Mouse (Mus musculus) layer of hippocampus, postnatal 25 days (tissue): ENCODE data around the gene Ddah1. TPM values are rescaled to one million over a fixed set of nuclear protein-coding genes. Genes with fewer than 3 reads are reported as not detected.
A peak's percentile ranks its signal among the peaks of the same experiment; 100 is the strongest.
"Not testable (repeated sequence)": the region's sequence is repeated elsewhere in the genome, so short reads cannot be mapped to it uniquely, and the experiment has no call there.

ENCODE experiments used
- DNase-seq, 2 experiments: peaks; one replicate each; pipeline ENCODE4 v3.0.0; 2022; ENCODE audit warnings: mixed read lengths in 2 of 2, low spot score in 1 of 2; ENCODE audit errors: extremely low spot score in 1 of 2
- total RNA-seq, 2 experiments: library from RNA; stranded (reverse); gene quantifications; 2 replicates each; pipeline ENCODE4 v1.2.3; 2021

The Ddah1 gene
- total RNA-seq, 2 experiments from 2014 or later, result 51.2 to 54.6 TPM

DNA sequence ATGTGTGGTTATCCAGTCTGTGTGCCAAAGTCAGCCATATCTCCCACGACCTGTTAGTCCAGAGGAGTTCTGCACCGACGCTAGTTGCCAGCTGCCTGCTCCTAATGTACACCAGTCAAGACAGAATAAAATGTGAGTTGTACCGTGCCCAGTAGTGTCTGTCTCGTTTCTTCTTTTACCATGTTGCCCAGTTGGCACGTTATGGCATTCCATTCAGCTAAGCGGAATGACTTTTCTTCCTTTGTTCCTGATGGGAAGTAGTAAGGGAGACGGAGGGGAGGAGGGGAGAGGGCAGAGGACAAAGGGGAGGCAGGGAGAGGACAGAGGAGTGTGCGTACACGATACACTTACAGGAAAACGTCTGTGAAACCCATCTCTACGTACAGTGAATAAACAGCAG, 135.7 kb downstream of the Ddah1 start:
- no peak for DNase-seq

DNA sequence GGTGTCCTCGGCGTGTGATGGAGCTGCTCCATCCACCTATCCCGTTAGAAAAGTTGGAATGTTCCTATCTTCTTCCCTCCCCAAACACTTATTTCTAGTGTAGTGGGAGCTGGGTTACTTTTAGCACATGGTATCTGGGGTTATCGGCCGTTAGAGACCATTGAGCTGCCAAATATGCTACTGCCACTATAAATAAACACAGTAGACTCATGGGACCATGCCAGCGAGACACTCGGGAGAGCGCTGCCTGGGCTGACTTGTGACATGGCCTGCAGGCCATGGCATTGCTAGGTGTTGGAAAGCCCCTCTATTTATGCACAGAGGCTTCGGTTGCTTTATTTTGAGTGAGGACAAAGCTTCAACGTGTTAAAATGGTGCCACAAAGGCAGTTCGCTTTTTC, 139.3 kb downstream of the Ddah1 start:
- no peak for DNase-seq

DNA sequence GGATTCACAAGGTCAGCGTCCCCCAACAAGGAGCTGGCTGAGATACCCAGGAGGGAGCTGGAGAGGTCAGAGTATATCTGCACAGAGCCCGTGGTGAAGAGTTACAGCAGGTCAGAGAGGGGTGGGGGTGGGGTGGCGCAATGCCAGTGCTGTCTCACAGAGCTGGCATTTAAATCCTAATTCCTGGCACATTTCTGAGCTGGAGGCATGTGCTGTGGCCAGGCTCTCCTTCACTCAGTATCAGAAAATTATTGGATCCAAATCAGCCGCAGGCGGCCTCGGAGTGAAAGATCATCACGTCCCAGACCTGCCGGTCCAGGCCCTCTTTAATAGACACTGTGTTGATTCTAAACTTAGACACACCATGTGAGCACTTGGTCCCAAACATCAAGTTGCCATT, 141.4 kb downstream of the Ddah1 start:
- no peak for DNase-seq

DNA sequence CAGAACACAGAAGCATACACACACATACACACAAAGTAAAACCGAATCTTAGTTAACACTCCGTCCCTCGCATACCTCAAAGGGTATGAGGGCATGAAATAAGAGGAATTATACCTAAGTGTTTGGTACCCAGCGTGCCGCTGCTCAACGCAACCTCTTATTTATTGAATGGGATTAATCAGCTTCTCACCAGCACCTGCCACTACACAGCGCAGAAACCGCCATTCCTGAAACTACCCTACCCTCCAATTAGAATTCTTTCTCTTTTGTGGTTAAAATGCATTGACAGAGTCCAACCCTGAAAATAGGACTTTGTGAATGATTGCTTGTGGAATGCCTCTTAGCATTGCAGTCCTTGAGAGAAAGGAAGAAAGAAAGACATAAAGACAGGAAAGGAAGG, 145.1 kb downstream of the Ddah1 start:
- no peak for DNase-seq

DNA sequence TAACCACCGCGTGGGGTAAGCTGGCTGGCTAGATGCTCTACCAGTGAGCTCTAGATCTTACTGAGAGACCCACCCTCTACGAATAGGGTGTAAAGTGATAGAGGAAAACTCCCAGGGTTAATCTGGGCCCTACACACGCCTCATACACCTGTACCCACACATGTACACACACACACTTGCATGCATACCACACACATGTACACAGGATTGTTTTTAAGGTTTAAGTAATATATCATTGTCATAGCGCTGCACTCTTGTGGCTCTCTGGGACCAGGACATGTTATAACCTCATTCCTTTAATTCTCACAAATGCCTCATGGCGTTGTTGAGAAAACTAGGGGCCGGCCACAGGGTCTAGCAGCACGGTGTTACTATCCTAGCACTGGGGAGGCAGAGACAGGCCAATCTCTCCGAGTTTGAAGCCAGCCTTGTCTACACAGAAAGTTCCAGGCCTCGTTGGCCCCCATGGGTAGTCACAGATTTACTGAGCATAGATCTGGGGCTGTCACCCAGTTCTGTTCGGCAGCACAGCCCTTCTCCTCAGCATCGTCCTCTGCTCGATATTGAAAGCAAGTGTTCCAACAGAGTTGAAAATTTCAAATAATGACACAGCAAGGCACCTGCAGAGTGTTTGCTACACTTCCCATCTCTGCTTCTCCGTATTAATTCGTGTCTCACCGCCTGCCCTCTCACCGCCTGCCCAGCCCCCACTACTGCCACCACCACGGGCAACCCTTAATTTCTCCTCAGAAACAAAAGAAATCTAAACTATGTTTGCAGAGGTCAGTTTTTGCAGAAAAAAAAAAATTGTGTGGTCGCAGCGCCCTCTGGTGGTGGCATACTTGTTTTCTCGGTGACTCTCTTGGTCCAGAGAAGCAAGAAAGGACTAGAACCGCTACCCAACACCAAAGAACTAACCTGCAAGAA, 146.6 kb downstream of the Ddah1 start:
- peak; percentile 70 to 88 for DNase-seq

DNA sequence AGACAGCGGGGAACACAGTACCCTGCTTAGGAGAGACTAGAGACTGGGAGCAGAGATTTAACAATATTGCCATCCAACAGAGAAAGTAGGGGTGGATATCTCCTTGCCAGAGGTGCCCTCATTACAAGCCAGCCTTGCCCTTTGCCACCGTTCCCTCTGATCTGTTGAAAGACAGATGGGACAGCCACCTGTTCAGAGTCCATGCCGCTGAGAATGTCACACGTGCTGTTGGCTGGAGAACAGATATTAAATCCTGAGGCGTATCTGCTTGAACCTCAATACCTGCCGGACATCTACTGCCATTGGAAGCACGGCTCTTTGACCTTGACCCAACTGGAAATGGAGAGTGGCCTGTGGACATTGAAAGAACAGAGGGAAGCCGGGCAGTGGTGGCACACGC, 148.1 kb downstream of the Ddah1 start:
- no peak for DNase-seq

DNA sequence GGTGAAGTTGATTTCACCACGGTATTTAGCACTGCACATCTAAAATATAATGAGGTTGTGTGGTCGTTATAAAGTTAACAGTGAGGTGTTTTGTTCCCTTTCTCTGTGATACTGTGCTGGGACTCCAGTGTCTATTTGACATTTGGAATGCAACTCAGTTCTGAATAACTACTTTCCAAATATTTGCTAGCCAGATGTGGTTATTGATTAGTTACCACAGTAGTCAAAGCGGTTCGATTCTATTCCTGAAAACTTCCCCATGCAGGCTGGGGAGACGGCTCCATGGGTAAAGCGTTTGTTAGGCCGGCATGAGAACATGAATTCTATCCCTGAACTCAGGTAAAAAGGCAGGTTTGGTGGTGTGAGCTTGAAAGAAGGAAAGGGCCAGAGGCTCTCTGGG, 154.0 kb downstream of the Ddah1 start:
- DNase-seq, result no peak

DNA sequence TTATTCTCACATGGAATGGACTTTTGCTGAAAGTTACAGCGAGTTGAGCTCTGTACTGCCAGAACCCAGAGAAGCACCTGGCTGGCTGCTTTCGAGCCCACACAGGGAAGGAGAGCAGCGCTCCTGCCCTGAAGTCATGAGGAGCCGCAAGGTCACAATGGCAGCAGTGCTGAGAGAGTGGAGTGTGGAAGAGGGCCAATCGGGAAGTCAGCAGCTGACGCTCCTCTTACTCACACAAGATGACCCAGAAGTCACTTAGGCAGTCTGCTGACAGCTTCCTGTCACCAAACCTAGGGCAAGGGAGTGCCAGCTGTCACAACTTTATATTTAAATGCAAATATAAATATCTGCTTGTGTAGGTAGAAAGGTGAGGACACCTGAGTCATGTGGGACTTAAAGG, 154.8 kb downstream of the Ddah1 start:
- DNase-seq, result no peak

DNA sequence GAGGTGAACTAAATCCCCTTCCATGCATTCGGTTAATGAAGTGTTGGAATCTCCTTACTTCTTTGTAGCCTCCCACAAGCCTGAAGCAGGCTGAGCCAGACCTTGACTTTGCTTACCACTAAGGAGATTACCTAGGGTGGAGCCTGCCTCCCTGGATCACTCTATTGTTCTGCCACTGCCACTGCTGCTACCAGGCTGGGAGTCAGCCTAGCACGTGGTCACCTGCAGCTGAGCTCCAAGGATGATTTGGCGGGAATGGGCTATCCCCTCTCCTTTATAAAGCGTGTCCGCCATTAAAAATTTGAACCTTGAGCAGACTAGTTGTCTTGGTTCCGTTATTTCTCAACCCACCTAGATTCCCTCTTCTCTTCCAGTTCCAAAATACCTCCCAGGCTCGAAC, 155.5 kb downstream of the Ddah1 start:
- DNase-seq, result not testable (repeated sequence)

DNA sequence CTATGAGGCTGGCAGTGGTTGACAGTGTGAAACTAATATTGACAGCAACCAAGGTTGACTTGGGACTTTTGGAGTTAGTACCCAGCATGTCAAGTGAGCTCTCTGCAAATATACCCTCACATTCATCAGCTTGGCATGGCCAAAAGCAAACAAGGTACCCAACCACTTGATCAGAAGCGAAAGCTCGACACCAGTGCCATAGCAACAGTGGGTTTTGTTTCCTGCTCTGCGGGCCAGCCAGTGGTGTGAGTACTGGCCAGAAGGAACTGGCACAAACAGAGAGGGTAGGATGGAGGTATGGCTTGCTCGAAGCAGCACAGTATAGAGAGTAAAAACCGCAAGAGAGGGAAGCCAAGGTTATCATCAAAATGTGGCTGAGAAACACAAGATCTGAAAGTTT, 157.9 kb downstream of the Ddah1 start:
- DNase-seq, result no peak

DNA sequence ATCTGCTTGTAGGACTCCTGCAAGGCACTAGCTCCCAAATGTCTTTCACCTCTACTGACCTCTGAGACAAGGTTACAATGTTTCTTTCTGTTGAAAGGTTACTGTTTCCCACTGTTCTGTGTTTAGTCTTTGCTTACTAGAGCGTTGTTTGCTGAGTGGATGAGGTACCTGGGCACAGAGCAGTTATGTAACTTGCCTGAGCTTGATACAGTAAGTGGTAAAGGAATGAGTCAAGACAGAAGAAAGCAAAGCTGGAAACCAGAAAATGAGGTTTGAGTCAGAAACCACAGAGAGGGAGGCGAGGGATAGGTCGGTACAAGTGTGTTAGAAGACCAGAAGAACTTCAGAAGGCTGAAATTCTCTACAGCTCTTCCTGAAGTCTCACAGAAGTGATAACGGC, 158.4 kb downstream of the Ddah1 start:
- no peak for DNase-seq

DNA sequence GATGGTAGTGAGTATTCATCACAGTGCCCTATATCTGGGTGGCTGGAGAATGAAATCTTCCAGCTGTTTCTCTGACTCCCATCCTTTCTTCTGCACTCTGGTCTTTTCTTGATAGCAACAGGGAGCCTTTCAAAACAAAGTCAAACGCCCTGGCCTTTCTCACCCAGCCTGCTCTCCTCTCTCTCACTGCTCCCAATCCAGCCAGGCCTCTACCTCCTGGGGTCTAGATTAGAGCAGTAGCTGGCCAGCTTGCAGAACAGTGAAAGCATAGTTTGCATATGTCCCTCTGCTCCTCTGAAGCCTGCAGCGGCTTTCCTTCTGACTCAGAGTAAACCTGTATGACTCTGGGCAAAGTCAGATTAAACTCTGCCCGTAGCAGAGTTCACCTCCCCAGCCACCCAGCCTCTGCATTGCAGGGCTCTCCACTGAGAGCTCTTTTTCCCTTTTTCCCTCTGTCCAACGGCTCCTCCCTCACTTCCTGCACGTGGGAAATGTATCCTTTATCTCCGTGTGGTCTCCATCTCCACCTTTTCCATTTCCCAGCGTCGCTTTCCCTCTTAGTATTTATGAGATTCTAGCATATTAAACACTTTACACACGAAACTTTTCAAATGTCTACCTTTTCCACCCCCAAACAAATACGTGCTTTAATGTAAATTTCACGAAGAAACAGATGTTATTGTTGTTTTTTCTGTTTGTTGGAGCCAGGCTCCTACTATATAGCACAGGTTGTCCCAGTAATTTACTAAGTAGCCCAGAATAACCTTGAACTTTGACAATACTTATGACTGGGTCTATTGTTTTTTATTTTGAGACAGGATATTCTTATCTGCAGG, 163.8 kb downstream of the Ddah1 start, which contains the start of gene Bcl10:
Gene Bcl10, plus strand, starts transcription at position 786 of the 836 bp plus-strand sequence.
- no peak for DNase-seq

DNA sequence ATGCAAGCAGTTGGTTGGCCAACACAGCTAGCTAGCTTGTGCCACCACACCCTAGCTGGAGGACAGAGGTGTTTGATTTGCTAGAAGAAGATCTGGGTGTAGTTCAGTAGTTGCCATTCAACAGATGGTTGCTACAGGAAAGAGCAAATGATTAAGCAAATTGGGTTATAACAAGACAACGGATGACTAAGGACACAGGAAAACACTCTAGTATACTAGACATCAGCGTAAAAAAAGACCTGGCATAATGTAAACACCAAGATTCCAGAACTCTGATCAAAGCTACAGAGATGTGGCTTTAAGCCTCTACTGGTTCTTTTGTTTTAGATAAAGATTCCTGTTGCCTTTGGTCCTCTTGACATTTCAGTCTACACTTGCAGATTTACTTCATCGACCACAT, 164.5 kb downstream of the Ddah1 start:
- no peak for DNase-seq

DNA sequence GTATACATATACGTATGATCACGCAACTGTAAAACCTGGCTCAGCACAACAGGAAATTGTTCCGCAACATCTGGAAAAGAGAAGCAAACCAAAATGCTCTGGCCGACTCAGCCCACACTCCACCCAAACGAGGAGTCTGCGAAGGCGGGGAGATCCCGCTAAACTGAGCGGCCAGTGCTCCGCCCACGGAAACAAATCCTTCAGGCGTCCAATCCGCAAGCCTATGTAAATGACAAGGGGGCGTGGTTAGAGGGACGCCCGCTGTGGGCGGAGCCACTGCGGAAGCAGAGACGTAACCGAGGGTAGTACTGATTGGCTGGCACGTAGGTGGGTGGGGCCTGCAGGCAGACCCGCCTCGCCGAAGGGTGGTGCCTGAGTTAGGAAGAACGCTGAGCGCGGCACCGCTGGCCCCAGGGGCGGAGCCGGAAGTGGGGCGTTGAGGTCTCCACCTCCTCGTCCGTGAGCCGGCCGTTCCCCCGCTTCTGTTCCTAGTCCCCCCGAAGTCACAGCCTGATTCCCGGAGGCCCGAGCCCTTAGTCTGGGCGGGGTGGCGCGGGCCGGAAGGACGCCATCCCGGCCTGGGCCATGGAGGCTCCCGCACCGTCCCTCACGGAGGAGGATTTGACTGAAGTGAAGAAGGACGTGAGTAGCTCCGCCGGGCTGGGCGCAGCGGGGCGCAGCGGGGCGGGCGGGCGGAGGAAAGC, 165.6 kb downstream of the Ddah1 start:
- peak; percentile 87 to 96 for DNase-seq

DNA sequence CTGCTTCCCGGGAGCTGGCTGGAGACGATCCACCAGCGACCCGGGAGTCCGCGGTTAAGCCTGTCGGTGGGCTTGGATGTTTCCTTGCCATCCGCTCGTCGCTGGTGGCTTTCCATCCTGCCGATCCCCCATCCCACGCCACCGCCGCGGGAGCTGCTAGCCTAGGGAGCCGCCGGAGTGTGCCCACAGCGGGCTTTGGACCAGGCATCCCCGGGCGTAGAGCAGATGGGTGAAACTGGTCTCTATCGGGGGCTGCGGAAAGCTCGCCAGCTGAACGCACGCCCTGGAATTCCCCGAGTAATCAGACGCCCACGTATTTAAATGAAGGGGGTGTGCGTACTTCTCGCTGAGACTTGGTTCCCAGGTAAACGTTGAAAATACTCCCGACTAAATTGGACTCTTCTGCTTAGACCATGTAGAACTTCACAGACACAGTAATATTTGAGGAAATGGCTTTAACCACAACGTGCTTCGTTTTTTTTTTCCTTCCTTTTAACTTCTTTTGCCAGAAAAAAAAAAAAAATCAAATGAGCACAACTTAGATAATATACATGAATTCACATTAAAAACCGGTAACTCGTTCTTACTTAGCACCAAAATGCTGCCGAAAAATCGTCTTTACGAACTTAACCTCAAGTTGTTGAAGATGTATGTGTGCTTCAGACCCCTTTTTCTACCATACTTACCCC, 166.3 kb downstream of the Ddah1 start:
- peak; percentile 46 to 52 for DNase-seq

DNA sequence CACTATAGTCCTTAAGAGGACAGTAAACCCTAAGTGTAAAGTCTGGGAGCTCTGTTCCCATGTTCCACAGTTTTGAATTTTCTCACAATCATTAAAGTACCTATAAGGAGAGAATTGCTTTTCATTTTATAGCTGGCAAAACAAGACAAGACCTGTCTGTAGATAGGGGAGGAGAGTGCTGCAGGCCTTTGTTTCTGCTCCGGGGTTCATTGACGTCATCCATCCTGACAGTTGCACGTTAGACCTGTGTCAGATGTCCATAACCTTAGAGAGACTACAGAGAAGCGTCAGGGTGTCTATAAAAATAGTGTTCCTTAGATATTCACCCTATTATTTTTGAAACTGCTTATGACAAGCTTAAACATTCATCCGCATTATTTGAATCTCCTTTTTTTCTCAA, 167.0 kb downstream of the Ddah1 start:
- no peak for DNase-seq

DNA sequence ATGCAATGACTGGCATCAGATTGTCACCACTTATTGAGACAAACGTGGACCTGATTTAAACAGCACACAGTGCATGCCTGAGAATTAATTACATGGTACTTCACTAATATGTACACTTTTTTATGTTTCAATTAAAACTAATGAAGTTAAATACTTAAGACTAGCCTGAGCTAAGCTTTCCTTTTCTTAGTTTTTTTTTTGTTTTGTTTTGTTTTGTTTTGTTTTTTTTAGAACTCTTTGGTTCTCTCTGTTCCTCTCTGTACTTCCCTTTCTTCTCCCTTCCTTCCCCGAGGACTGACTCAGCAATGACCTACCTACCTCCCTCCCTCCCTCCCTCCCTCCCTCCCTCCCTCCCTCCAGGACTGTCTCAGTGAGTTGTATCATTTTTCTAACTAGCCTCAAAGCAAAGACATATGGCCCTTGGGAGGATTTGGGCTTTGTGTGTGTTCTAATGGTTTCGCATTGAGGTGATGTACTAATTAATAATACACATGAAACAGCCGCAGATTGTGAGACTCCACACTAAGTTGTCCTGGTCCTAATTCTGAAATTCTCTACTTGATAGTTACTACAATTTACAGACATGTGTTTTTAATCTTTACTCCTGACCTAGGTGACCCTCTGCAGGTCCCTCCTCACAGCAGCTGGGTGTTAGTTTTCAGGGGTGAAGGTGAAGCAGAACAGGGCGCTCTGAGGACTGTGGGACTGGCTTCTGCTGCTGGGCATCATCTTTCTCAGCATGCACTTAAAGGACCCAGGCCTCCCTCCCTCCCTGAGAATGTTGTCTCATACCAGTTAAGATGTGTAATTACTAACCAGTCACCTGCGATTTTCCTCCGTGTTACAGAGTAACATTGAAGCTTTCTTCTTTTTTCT, 171.3 kb downstream of the Ddah1 start:
- no peak for DNase-seq

DNA sequence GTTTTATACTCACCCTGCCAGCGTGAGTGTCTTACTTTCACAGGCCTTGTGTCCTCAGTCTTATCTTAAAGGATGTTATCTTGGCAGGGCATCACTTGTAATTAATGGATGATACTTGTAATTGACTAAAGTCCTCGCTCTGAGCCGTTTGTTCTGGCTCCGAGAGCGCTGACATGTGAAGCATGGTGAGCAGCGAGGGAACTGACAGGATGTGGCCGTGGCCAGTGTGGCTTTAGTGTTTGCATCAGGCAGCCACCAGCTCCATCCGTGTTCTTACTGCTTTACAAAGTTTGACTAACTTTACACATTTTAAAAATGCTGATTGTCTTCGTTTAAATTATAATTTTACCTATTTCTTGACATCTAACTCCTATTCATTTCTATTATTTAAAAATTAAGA, 175.4 kb downstream of the Ddah1 start:
- DNase-seq, result no peak
